Mouse (Mus musculus): ENCODE measurements around the gene Yod1.

Yod1 gene

DNA sequence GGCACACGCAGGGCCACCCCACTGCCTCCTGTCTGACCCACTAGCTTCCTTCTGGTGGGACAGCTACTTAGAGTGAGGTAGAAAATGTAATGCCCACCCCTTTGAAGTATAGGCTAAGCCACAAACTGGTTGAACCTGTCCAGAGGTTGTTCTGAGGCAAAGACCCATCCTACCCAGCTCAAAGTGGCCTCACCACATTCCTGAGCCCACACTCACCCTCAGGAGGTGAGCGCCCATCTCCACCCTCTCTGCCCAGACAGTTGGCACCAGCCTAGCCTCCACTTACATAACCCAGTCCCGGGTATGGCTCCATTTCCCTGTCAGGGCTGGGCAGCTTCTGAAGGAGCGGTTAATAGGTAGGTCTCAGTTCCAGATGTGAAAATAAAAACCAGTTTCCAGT lies 53.4 kb downstream of the Yod1 start:
- no peak for DNase-seq (ENCODE audit: low read depth)

DNA sequence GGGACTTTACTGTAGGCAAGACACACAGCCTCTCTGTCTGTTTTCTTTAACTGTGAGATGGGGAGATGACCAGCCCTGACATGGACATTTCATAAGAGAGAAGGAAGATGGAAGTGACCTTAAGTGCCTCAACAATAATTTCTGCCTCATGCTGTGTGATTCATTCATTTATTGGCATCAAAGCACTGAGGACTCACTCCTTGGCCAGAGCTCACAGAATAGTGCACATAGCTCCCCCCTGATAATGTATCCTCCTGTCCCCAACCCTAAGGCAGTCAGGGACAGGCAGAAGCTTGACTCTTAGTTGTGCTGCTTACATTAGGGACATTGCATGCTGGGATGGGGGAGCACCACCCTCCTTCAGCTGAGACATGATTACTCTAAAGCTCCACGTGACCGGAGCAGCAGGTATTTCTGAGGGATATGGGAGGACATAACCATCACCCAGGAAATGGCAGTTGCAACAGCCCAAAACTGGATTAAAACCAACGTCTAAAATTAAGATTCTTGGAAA lies 53.9 kb downstream of the Yod1 start:
- no peak for DNase-seq (ENCODE audit: low read depth)

Data from c-Kit-positive CD71-negative TER-119-negative erythroid progenitor cells, embryonic 14.5 days (primary cell).